Mouse (Mus musculus): ENCODE data around the gene Cetn4.

- TF ChIP-seq CTCF (IDR thresholded peaks at IDR 0.05; ENCODE audit: low read depth) (no peak), EP300 (optimal IDR thresholded peaks at IDR 0.05) (no peak)
Measured at GRCm38 (mm10) chr3:37289237-37289636, 23.3 kb downstream of the Cetn4 start.
